Mouse (Mus musculus) liver, postnatal 0 days (tissue): ENCODE measurements around the gene 6330409D20Rik.

ENCODE experiments used
- CTCF ChIP-seq: sonication (generic); IDR thresholded peaks from 2 replicates; pipeline ENCODE4 v1.5.1; 2016; ENCODE audit warnings: antibody characterized with exemption, low read depth
- EP300 ChIP-seq: IDR thresholded peaks from 2 replicates; pipeline ENCODE4 v1.6.1; 2016; ENCODE audit warnings: antibody characterized with exemption, low read depth, mild to moderate bottlenecking

GRCm38 (mm10) chr2:32768661-32769285, 28.0 kb upstream of the 6330409D20Rik start:
- TF ChIP-seq CTCF (no peak), EP300 (no peak)
